Mouse (Mus musculus) brain, embryonic 14.5 days (tissue): ENCODE measurements around the gene Gkn3.

ENCODE experiments used
- CTCF ChIP-seq: fragments of 200-500 bp; IDR thresholded peaks from 2 replicates; pipeline ENCODE4 v1.5.1; 2012; ENCODE audit warnings: inconsistent platforms, mild to moderate bottlenecking, moderate library complexity, borderline replicate concordance; ENCODE audit not compliant: insufficient read depth, insufficient read length; ENCODE audit errors: extremely low read depth
- POLR2A ChIP-seq: fragments of 200-500 bp; IDR thresholded peaks from 2 replicates; pipeline ENCODE4 v1.6.1; 2012; ENCODE audit warnings: mild to moderate bottlenecking, inconsistent platforms, borderline replicate concordance; ENCODE audit not compliant: poor library complexity, insufficient read depth, insufficient read length, severe bottlenecking; ENCODE audit errors: extremely low read depth

GRCm38 (mm10) chr6:87393466-87394205 is 4.9 kb upstream of the Gkn3 start:
- TF ChIP-seq CTCF (no peak), POLR2A (no peak)
